Mouse (Mus musculus) Muller cell, postnatal 12 days (primary cell): Measurements from ENCODE around the gene Lrrc8d.

ENCODE experiments used
- DNase-seq: peaks from one replicate; pipeline ENCODE4 v3.0.0-alpha.2; 2015; ENCODE audit errors: inconsistent ontology term

Gene Lrrc8d

GRCm38 (mm10) chr5:105699141-105700069 is at the start of gene Lrrc8d:
TSS of gene Lrrc8d (plus strand) at chr5:105699969.
- DNase-seq: peak; percentile 90

DNA sequence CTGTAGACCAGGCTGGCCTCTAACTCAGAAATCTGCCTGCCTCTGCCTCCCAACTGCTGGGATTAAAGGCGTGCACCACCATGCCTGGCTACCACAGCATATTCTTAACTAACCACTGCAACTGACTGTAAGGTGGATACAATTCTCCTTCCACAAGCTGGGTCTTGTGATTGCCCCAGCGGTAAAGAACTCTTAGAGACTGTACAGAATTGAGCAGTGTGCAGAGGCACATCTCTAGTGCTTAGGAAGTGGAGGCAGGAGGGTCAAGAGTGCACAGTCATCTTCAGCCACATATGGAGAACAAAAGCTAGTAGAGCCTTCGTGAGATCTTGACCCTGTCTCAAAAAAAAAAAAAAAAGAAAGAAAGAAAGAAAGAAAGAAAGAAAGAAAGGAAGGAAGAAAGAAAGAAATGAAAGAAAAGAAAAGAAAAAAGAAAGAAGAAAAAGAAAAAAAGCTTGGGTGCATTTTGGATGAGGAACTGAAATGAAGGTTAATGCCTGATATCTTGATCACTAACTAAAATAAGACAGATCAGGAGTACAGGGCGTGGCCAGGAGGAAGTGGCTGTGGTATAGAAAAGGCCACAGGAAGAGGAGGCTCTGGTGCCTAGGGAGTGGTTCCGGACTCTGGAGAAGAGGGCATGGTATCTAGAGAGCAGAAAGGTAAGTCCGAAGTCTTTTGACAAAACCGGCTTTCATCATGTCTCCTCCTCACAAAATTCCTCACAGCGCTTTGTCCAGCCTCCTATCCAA is 48.9 kb upstream of the Lrrc8d start:
- no peak for DNase-seq

DNA sequence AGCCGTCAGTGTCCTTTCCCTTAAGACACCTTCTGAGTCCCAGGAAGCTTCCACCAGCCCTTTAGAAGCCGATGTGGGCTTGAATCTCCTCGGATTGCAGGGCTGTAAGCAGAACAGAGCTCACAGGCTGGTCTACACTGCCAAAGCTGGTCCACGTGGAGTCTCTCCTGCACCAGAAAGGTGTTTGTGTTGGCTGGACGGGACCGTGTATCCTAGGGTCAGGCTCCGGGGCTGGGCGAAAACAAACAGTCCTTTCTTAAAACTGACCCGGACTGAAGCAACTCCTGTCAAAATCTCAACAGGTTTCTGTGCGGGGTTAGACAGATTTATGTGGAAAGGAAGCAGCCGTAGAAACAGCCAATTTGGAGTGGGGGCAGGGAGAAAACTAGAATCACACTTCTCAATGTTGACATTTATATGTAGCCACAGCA is 48.2 kb upstream of the Lrrc8d start:
- no peak for DNase-seq

GRCm38 (mm10) chr5:105654237-105655063 is 45.3 kb upstream of the Lrrc8d start:
- DNase-seq: peak; percentile 75

- DNase-seq: no peak
Measured at GRCm38 (mm10) chr5:105655100-105655734, 44.6 kb upstream of the Lrrc8d start.

DNA sequence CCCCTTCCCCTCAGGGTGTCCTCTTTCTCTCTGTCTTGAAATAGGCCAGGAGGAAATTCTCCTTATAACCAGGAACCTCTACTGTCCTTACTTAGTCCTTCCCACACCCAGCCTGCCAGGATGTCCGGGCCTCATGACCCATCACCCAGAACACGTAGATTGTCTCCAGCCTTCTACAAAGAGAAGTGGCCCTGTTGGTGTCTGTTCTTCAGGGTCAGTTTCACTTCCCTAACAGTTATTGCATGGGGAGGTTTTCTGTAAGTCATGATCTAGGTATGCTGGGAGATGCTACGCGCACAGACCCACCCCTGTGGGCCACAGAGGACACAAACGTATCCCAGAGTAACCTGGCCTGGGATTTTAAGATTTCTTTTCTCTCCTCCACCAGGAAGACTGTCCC is 37.9 kb upstream of the Lrrc8d start:
- DNase-seq: no peak

GRCm38 (mm10) chr5:105666930-105667329 is 32.8 kb upstream of the Lrrc8d start:
- no peak for DNase-seq

GRCm38 (mm10) chr5:105667411-105667810 is 32.4 kb upstream of the Lrrc8d start:
- DNase-seq: no peak

GRCm38 (mm10) chr5:105669086-105669485 is 30.7 kb upstream of the Lrrc8d start:
- no peak for DNase-seq

- DNase-seq: no peak
Measured at GRCm38 (mm10) chr5:105669508-105670353, 30.0 kb upstream of the Lrrc8d start.

DNA sequence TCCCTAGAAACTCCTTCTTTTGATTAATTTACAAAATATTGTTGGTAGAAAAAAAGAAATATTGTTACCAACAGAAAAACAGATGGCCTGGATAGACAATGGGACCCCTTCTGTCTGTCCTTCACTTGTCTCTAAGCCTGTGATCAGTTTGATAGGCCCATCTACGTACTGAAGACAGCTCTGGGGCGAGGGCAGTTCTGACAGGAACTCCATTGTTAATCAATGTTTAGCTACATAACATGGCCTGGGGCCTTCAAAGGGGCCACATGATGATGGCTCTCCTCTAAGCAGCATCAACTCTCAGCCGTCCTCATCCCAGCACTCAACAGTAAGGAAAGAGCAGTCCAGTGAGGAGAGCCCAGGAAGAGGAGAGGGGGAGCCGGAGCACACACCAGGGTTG is 27.4 kb upstream of the Lrrc8d start:
- no peak for DNase-seq

GRCm38 (mm10) chr5:105675511-105675910 is 24.3 kb upstream of the Lrrc8d start:
- no peak for DNase-seq

DNA sequence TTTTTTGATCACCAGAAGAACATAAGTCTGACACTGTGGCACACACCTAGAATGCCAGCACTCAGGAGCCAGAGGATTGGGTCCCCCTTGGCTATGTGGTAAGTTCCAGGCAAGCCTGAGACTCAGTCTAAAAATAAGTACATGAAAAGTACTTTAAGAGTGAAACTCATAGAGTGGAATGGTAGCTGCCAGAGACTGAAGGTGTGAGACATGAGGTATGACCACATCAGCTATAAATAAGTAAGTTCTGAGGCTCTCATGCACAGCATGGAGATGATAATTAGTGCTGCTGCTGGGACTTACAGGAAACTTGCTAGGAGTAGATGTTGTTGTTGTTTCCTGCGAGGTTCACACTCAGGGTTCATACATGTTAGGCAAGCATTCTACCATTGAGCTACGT is 22.7 kb upstream of the Lrrc8d start:
- no peak for DNase-seq

- DNase-seq: no peak
Measured at GRCm38 (mm10) chr5:105678243-105678642, 21.5 kb upstream of the Lrrc8d start.

- DNase-seq: no peak
Measured at GRCm38 (mm10) chr5:105679261-105679660, 20.5 kb upstream of the Lrrc8d start.

GRCm38 (mm10) chr5:105679921-105680843 is 19.6 kb upstream of the Lrrc8d start:
- no peak for DNase-seq

GRCm38 (mm10) chr5:105682143-105682611 is 17.6 kb upstream of the Lrrc8d start:
- DNase-seq: no peak

GRCm38 (mm10) chr5:105683912-105684350 is 15.8 kb upstream of the Lrrc8d start:
- DNase-seq: no peak
